ENCODE assay signal across 9 mouse cellular contexts in the genomic region with DNA sequence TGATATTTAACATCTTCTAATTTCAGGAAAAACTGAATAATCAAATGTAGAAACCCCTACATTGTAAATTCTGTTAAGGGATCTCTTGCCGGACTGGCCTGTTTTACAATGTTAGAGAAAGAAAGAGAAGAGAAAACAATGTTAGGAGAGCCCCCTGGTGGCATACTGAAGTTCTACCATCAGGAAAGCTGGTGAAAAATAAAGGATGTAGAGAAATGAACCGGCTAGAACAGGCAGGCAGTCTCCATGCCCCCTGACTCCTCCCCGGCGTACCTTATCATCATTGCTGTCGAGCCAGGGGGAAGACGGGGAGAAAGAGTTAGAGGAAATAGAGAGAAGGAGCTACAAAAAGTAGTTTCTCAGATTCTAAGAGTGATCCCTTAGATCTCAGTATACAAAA. TPM values are rescaled to one million over a fixed set of nuclear protein-coding genes. Genes with fewer than 3 reads are reported as not detected.
DNase-seq lines count a peak whose midpoint lies in the region; ATAC-seq and TF ChIP-seq lines count a peak whose summit lies in the region.
"Had no signal": no experiment of that assay in that cellular context is flagged by ENCODE, and none has a peak within 500 bp of the region (broad histone marks: within the 10 kb centered on the region; RNA-seq: fewer than 3 reads in every experiment).

No protein-coding gene starts in this region.

- TF ChIP-seq CTCF in midbrain, postnatal 0 days (IDR thresholded peaks at IDR 0.05): peak; percentile 83
- peak; percentile 73 for TF ChIP-seq CTCF in hindbrain, postnatal 0 days (IDR thresholded peaks at IDR 0.05; ENCODE audit: low read depth)

- H3K4me3 ChIP-seq in midbrain, postnatal 0 days (ENCODE audit: low read depth, low read length): no peak overlapping the region
- H3K4me3 ChIP-seq in midbrain, embryonic 13.5 days (replicated peaks): no peak overlapping the region
- H3K4me3 ChIP-seq in hindbrain, postnatal 0 days (ENCODE audit: low read length): no peak overlapping the region
- no peak overlapping the region for H3K4me3 ChIP-seq in limb, embryonic 10.5 days

- H3K27me3 ChIP-seq in midbrain, postnatal 0 days (ENCODE audit: insufficient read depth, low read length): peaks cover 51% of the 10 kb centered on the region
- H3K27me3 ChIP-seq in midbrain, embryonic 13.5 days: peaks cover 90% of the 10 kb centered on the region
- H3K27me3 ChIP-seq in hindbrain, postnatal 0 days (ENCODE audit: insufficient read depth, low read length): peaks cover 25% of the 10 kb centered on the region
- H3K27me3 ChIP-seq in limb, embryonic 10.5 days (ENCODE audit: low read depth, poor library complexity, severe bottlenecking): peaks cover 32% of the 10 kb centered on the region; the same call in 1 of the 2 replicates

- H3K9me3 ChIP-seq in midbrain, postnatal 0 days (ENCODE audit: low read length): no peaks in the 10 kb centered on the region
- H3K9me3 ChIP-seq in midbrain, embryonic 13.5 days: no peaks in the 10 kb centered on the region
- no peaks in the 10 kb centered on the region for H3K9me3 ChIP-seq in hindbrain, postnatal 0 days (ENCODE audit: low read length)
- no peaks in the 10 kb centered on the region for H3K9me3 ChIP-seq in limb, embryonic 10.5 days (replicated peaks)

- peak; percentile 56 for DNase-seq in CD4-positive, CD25-positive, alpha-beta regulatory T cell, adult 2 months (ENCODE audit: low read depth, low spot score)
- peak; percentile 71 for DNase-seq in midbrain, postnatal 0 days (ENCODE audit: low spot score)
- peak; percentile 4 for DNase-seq in cerebellum, adult 9-11 months
- peak; percentile 80 for DNase-seq in hindbrain, postnatal 0 days (ENCODE audit: low spot score)
- peak; percentile 52 for DNase-seq in limb, embryonic 10.5 days (ENCODE audit: low spot score)
- peak; percentile 58 for DNase-seq in right cerebral cortex, postnatal 4 days

- no peak overlapping the region for H3K4me2 ChIP-seq in midbrain, postnatal 0 days (ENCODE audit: low read depth, low read length, poor library complexity, severe bottlenecking)
- no peak overlapping the region for H3K4me2 ChIP-seq in midbrain, embryonic 13.5 days (replicated peaks)
- no peak overlapping the region for H3K4me2 ChIP-seq in hindbrain, postnatal 0 days (ENCODE audit: low read depth, low read length)

- H3K9ac ChIP-seq in midbrain, postnatal 0 days (replicated peaks; ENCODE audit: low read length, poor library complexity, severe bottlenecking): no peak overlapping the region
- H3K9ac ChIP-seq in midbrain, embryonic 13.5 days (replicated peaks): no peak overlapping the region
- no peak overlapping the region for H3K9ac ChIP-seq in hindbrain, postnatal 0 days (replicated peaks; ENCODE audit: low read length)

- WGBS in midbrain, postnatal 0 days: 10% methylated on average over 6 of the region's 6 CpGs
- 13% methylated on average over 6 of the region's 6 CpGs for WGBS in midbrain, embryonic 13.5 days
- 11% methylated on average over 6 of the region's 6 CpGs for WGBS in hindbrain, postnatal 0 days
- 4% methylated on average over 6 of the region's 6 CpGs for WGBS in limb, embryonic 10.5 days

- H3K27ac ChIP-seq in midbrain, postnatal 0 days (ENCODE audit: low read depth, low read length): no peak overlapping the region
- no peak overlapping the region for H3K27ac ChIP-seq in midbrain, embryonic 13.5 days
- no peak overlapping the region for H3K27ac ChIP-seq in hindbrain, postnatal 0 days
- H3K27ac ChIP-seq in limb, embryonic 10.5 days: no peak overlapping the region

- H3K36me3 ChIP-seq in midbrain, postnatal 0 days (ENCODE audit: insufficient read depth, low read length): no peaks in the 10 kb centered on the region
- no peaks in the 10 kb centered on the region for H3K36me3 ChIP-seq in midbrain, embryonic 13.5 days
- H3K36me3 ChIP-seq in hindbrain, postnatal 0 days (ENCODE audit: insufficient read depth, low read length): no peaks in the 10 kb centered on the region
- no peaks in the 10 kb centered on the region for H3K36me3 ChIP-seq in limb, embryonic 10.5 days

- no peak for ATAC-seq in CD4-positive, CD25-positive, alpha-beta regulatory T cell, adult 4 months
- ATAC-seq in midbrain, postnatal 0 days (ENCODE audit: low FRiP score): no peak
- ATAC-seq in midbrain, embryonic 13.5 days: no peak
- no peak for ATAC-seq in hindbrain, postnatal 0 days

- H3K4me1 ChIP-seq in midbrain, postnatal 0 days (ENCODE audit: insufficient read depth, low read length): no peaks in the 10 kb centered on the region
- H3K4me1 ChIP-seq in midbrain, embryonic 13.5 days (replicated peaks): 0 out of 2 replicates have a peak, but pooled peaks cover 3% of the 10 kb centered on the region
- no peaks in the 10 kb centered on the region for H3K4me1 ChIP-seq in hindbrain, postnatal 0 days (ENCODE audit: insufficient read depth, low read length)
- H3K4me1 ChIP-seq in limb, embryonic 10.5 days: peaks cover 21% of the 10 kb centered on the region

RNA-seq across cellular contexts. Expression of a gene that starts 32.6 kb away (rescaled TPM):
- polyA plus RNA-seq in CD4-positive, CD25-positive, alpha-beta regulatory T cell, adult 4 months (2017; shearing (Covaris generic)): under 1 TPM in 1 of 2 experiments, not detected in 1; 0.42 TPM
- 7.6 and 9.9 TPM in 2 replicates for total RNA-seq in midbrain, postnatal 0 days (2014; rRNA removed)
- polyA plus RNA-seq in midbrain, postnatal 0 days (2015; fragmentation: Nextera tagmentation; extraction: Ambion mirVana): 7.8 and 8.9 TPM in 2 replicates
- polyA plus RNA-seq in midbrain, embryonic 13.5 days (2015; fragmentation: Nextera tagmentation; extraction: Ambion mirVana): 2.3 and 3.2 TPM in 2 replicates
- total RNA-seq in hindbrain, postnatal 0 days (2014; rRNA removed): 1.7 and 3.7 TPM in 2 replicates
- polyA plus RNA-seq in hindbrain, postnatal 0 days (2015; fragmentation: Nextera tagmentation; extraction: Ambion mirVana): 7.9 and 8.8 TPM in 2 replicates
- polyA plus RNA-seq in limb, embryonic 10.5 days (2016; fragmentation: Nextera tagmentation; extraction: Ambion mirVana): 2.2 and 4.0 TPM in 2 replicates

RNA-seq across cellular contexts. Expression of a gene that starts 33.5 kb away (rescaled TPM):
- not detected for polyA plus RNA-seq in CD4-positive, CD25-positive, alpha-beta regulatory T cell, adult 4 months (2017; shearing (Covaris generic))
- total RNA-seq in midbrain, postnatal 0 days (2014; rRNA removed): 0.11 TPM in 1 of 2 replicates, not detected in the other
- 1.2 and 3.8 TPM in 2 replicates for polyA plus RNA-seq in midbrain, postnatal 0 days (2015; fragmentation: Nextera tagmentation; extraction: Ambion mirVana)
- 0.86 and 2.5 TPM in 2 replicates for polyA plus RNA-seq in midbrain, embryonic 13.5 days (2015; fragmentation: Nextera tagmentation; extraction: Ambion mirVana)
- 0.22 TPM in 1 of 2 replicates, not detected in the other for total RNA-seq in hindbrain, postnatal 0 days (2014; rRNA removed)
- polyA plus RNA-seq in hindbrain, postnatal 0 days (2015; fragmentation: Nextera tagmentation; extraction: Ambion mirVana): not detected in 2 replicates
- not detected in 2 replicates for polyA plus RNA-seq in limb, embryonic 10.5 days (2016; fragmentation: Nextera tagmentation; extraction: Ambion mirVana)
- polyA plus RNA-seq: gonadal fat pad, adult 2 months had no signal

Comparison
In these comparisons a context has a peak if more than half of its experiments do, and no peak if none do; other contexts are left out.
1. DNase-seq: peak in every context shown above with its lines; median percentile 80 in hindbrain, postnatal 0 days; 71 in midbrain, postnatal 0 days; 58 in right cerebral cortex, postnatal 4 days; 56 in CD4-positive, CD25-positive, alpha-beta regulatory T cell, adult 2 months; 52 in limb, embryonic 10.5 days; 4 in cerebellum, adult 9-11 months.